Mouse (Mus musculus) embryonic facial prominence, embryonic 14.5 days (tissue): ENCODE results near the gene Ptcd3. TPM values are rescaled to one million over a fixed set of nuclear protein-coding genes. Genes with fewer than 3 reads are reported as not detected.
A peak's percentile ranks its signal among the peaks of the same experiment; 100 is the strongest.
"Not testable (repeated sequence)": the region's sequence is repeated elsewhere in the genome, so short reads cannot be mapped to it uniquely, and the experiment has no call there.

Experiments used
- ATAC-seq: fragments of 200-750 bp; cut with Nextera tagmentation; 2 replicates; pipeline ENCODE4 v1.8.0; 2017; ENCODE audit warnings: low read depth, moderate number of reproducible peaks, moderate TSS enrichment
- DNase-seq: peaks from one replicate; pipeline ENCODE4 v3.0.0-alpha.2; 2015; ENCODE audit warnings: low spot score
- H3K27ac ChIP-seq: fragments of 300-500 bp; sonication (generic); replicated peaks from 2 replicates; pipeline ENCODE4 v1.5.1; 2014; ENCODE audit warnings: low read depth, mild to moderate bottlenecking, low read length, moderate library complexity
- H3K27me3 ChIP-seq: fragments of 300-500 bp; sonication (generic); replicated peaks from 2 replicates; pipeline ENCODE4 v1.6.1; 2014; ENCODE audit warnings: low read length; ENCODE audit not compliant: control insufficient read depth, insufficient read depth
- H3K36me3 ChIP-seq: fragments of 300-500 bp; sonication (generic); 2 replicates; pipeline ENCODE4 v1.6.1; 2014; ENCODE audit warnings: low read length, mixed read lengths; ENCODE audit not compliant: control insufficient read depth, insufficient read depth
- H3K4me1 ChIP-seq: fragments of 300-500 bp; sonication (generic); 2 replicates; pipeline ENCODE4 v1.6.1; 2014; ENCODE audit warnings: antibody characterized with exemption, low read length; ENCODE audit not compliant: control insufficient read depth, insufficient read depth
- H3K4me2 ChIP-seq: fragments of 300-500 bp; sonication (generic); 2 replicates; pipeline ENCODE4 v1.6.1; 2014; ENCODE audit warnings: low read depth, mild to moderate bottlenecking, low read length, moderate library complexity, mixed read lengths
- H3K4me3 ChIP-seq: fragments of 300-500 bp; sonication (generic); 2 replicates; pipeline ENCODE4 v1.5.1; 2014; ENCODE audit warnings: low read depth, mild to moderate bottlenecking, low read length
- H3K9ac ChIP-seq: fragments of 300-500 bp; sonication (generic); 2 replicates; pipeline ENCODE4 v1.6.1; 2014; ENCODE audit warnings: low read depth, mild to moderate bottlenecking, low read length, moderate library complexity, mixed read lengths
- H3K9me3 ChIP-seq: fragments of 300-500 bp; sonication (generic); 2 replicates; pipeline ENCODE4 v1.6.1; 2016; ENCODE audit warnings: low read length; ENCODE audit not compliant: control insufficient read depth
- WGBS: fragments of 180-500 bp; shearing (Covaris S2); extraction: QIAGEN DNeasy Blood & Tissue Kit; methylation state at CpG from one replicate; pipeline ENCODE4 v1.1.7; 2014; 5-methylcytosine and 5-hydroxymethylcytosine counted together
- polyA plus RNA-seq: library from polyadenylated mRNA; unstranded; fragments of >200 nt; fragmentation: Nextera tagmentation; extraction: Ambion mirVana; gene quantifications from 2 replicates; pipeline ENCODE4 v1.2.1, GENCODE M21; 2014

Gene Ptcd3
- polyA plus RNA-seq, 1 experiment from 2014 or later, result 84.6 TPM

DNA sequence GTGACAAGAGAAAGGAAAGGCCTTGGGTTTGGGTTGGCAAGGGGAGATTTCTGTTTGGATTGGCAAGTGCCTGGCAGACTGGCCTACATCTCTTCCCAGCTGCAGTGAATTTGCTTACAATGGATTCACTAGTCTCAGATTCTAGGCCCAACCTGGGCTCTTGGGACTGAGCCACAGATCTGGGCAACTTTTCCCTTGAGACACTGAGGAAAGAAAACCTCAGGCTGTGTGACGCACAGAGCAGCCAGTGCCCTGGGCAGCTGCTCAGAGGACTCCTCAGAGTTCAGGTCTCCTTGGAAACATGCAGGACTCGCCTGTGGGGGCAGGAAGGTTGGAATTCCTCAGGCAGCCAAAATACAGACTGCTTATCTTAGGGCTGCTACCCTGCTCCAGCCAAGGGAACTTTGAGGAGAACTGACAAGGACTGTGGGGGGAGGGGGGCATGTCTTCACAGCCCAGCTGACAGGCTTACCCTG, 25.6 kb upstream of the Ptcd3 start:
- no peaks in the 10 kb centered on the region for H3K9me3 ChIP-seq
- H3K4me2 ChIP-seq, result no peak overlapping the region
- peak overlapping the region; percentile 0 for H3K27ac ChIP-seq
- ATAC-seq (peak; percentile 58), DNase-seq (peak; percentile 62)
- H3K4me1 ChIP-seq, result peaks cover 15% of the 10 kb centered on the region
- H3K9ac ChIP-seq, result no peak overlapping the region
- H3K4me3 ChIP-seq, result no peak overlapping the region
- WGBS, result 40% methylated on average over 2 of the region's 2 CpGs
- peaks cover 86% of the 10 kb centered on the region for H3K36me3 ChIP-seq
- H3K27me3 ChIP-seq, result no peaks in the 10 kb centered on the region

DNA sequence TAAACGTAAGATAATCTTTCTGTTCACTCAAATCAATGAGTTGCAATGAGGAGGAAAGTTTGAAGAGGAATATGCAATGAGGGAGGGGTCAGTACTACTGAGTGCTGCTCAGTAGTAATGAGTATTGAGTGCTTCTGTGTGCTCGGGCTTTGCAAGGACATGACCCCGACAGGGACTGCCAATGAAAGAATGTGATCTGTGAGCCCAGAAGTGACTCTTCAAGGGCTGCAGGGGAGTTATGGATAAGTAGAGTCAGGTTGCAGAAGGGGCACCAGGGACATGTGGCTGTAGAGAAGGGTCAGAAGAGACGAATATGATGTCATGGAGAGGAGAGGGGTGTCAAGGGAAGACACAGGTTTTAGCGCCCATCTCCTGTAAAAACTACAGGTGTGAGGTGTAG, 23.8 kb upstream of the Ptcd3 start:
- H3K9ac ChIP-seq, result no peak overlapping the region
- no peak overlapping the region for H3K27ac ChIP-seq
- no peak for ATAC-seq
- no peak overlapping the region for H3K4me2 ChIP-seq
- no peak for DNase-seq
- 76% methylated on average over 5 of the region's 5 CpGs for WGBS
- H3K4me1 ChIP-seq, result peaks cover 15% of the 10 kb centered on the region
- no peaks in the 10 kb centered on the region for H3K9me3 ChIP-seq
- H3K27me3 ChIP-seq, result no peaks in the 10 kb centered on the region
- H3K4me3 ChIP-seq, result no peak overlapping the region
- H3K36me3 ChIP-seq, result peaks cover 84% of the 10 kb centered on the region

DNA sequence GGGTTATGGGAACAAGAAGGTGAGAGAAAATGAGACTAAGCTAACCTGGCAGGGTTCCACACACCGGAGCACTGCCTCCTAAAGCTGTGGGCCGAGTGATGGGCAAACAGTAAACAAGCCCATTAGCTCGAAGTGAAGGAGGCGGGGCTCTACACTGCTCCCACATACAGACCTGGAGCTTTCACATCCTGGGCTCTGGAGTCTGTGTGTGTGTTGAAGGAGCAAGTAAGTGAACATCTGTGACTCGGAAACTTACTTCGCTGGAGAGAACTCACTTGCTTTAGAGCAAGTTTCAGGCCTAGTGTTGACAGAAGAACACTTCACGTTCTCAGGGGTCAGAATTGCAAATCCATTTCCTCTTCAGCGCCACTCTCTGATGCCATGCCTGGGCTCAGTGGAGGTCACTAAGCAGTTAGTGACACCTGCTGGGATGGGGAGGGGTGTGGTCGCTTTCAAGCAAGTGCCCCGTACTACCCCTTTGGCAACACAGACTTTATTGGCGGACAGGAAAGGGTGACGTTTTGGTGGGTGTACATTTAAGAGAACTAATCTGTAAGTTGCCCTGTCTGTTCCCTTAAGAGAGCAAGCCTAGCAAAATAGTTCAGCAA, 22.4 kb upstream of the Ptcd3 start:
- Histone ChIP-seq H3K4me1 (peaks cover 11% of the 10 kb centered on the region), H3K9ac (no peak overlapping the region), H3K27ac (no peak overlapping the region), H3K4me2 (no peak overlapping the region), H3K36me3 (peaks cover 84% of the 10 kb centered on the region), H3K4me3 (no peak overlapping the region), H3K9me3 (no peaks in the 10 kb centered on the region), H3K27me3 (no peaks in the 10 kb centered on the region)
- WGBS, result 79% methylated on average over 12 of the region's 12 CpGs
- no peak for DNase-seq
- ATAC-seq, result no peak

DNA sequence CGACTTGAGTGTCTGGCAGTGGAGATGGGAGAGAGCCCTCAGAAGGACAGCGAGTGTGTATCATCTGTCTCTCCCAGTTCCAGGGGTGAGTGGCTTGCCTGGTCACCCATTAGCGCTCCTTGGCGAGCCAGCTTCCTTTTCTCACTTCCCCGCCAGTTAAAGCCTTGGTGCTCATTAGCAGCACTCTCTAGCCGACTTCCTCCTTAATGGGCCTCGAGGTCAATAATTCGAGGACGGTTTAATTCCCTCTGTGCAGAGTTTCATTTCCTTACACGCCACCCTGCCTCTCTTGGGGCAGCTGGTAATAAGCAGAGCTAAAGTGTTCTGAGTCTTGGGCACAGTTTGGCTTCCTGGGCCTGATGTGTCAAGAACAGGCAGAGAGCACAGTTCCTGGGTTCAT, 21.5 kb upstream of the Ptcd3 start:
- Histone ChIP-seq H3K27me3 (no peaks in the 10 kb centered on the region), H3K27ac (no peak overlapping the region), H3K4me3 (no peak overlapping the region), H3K36me3 (peaks cover 86% of the 10 kb centered on the region), H3K4me2 (no peak overlapping the region), H3K9me3 (no peaks in the 10 kb centered on the region), H3K9ac (no peak overlapping the region), H3K4me1 (peaks cover 6% of the 10 kb centered on the region)
- WGBS, result 85% methylated on average over 10 of the region's 10 CpGs
- DNase-seq, result no peak
- ATAC-seq, result no peak

DNA sequence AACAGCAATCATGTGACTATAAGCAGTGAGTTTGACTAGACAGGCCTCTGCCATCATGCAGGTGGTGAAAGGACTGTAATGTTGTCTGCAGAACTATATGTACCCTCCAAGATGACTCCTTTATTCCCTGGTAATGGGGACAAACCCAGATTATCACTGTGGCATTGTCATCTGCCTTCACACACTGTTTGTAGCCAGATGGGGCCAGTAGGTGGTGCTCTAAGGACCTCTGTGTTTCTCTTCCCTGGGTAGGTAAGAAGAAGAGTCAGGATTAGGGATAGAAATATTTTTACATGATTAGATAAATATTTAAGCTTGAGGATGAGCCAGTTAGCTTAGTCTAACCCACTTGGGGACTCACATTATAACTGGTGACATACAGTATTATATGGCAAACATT, 19.4 kb upstream of the Ptcd3 start:
- peaks cover 89% of the 10 kb centered on the region for H3K36me3 ChIP-seq

DNA sequence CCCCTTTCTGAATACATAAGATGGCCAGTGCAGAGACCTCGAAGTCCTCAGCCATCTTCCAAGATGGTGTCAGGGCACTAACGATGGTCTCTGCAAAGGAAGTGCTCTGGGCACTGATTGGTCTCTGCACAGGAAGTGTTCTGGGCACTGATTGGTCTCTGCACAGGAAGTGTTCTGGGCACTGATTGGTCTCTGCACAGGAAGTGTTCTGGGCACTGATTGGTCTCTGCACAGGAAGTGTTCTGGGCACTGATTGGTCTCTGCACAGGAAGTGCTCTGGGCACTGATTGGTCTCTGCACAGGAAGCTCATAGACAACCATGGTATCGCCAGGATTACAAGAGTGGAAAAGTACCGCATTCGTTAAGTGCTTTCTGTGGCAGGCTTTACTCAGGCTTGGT, 16.7 kb upstream of the Ptcd3 start:
- H3K27me3 ChIP-seq, H3K4me1 ChIP-seq, H3K9ac ChIP-seq, H3K9me3 ChIP-seq, ATAC-seq, H3K27ac ChIP-seq, H3K4me2 ChIP-seq, DNase-seq, H3K4me3 ChIP-seq: not testable (repeated sequence)
- peaks cover 88% of the 10 kb centered on the region for H3K36me3 ChIP-seq
- 87% methylated on average over 5 of the region's 5 CpGs for WGBS

More for the DNA sequence above, 19.4 kb upstream of the Ptcd3 start:
- Histone ChIP-seq H3K27me3 (no peaks in the 10 kb centered on the region), H3K4me2 (no peak overlapping the region), H3K4me1 (no peaks in the 10 kb centered on the region), H3K4me3 (no peak overlapping the region), H3K9ac (no peak overlapping the region), H3K27ac (no peak overlapping the region), H3K9me3 (no peaks in the 10 kb centered on the region)
- DNase-seq (peak; percentile 62), ATAC-seq (peak; percentile 74)

DNA sequence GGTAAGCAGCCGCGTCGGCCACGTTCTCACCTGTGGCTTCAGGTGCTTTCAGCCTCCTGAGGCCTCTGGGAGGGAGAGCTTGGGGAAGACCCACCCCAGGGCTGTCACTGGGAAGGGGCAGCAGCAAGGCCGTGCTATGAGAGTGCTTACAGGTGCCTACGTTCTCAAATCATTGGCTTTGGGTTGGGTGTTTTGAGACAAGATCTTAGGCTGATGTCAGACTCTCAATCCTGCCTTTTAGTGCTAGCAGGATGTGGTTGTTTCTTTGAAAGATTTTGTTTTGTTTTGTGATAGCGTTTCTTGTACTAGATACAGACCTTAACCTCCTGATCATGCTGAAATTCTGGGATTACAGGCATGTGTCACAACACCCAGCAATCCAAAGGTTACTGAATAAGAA, 12.2 kb upstream of the Ptcd3 start:
- ATAC-seq (no peak), DNase-seq (no peak)
- no peaks in the 10 kb centered on the region for H3K27me3 ChIP-seq
- peaks cover 95% of the 10 kb centered on the region for H3K36me3 ChIP-seq
- no peak overlapping the region for H3K4me3 ChIP-seq
- no peaks in the 10 kb centered on the region for H3K4me1 ChIP-seq
- H3K4me2 ChIP-seq, result no peak overlapping the region
- H3K27ac ChIP-seq, result no peak overlapping the region
- no peaks in the 10 kb centered on the region for H3K9me3 ChIP-seq
- 92% methylated on average over 7 of the region's 7 CpGs for WGBS
- no peak overlapping the region for H3K9ac ChIP-seq

DNA sequence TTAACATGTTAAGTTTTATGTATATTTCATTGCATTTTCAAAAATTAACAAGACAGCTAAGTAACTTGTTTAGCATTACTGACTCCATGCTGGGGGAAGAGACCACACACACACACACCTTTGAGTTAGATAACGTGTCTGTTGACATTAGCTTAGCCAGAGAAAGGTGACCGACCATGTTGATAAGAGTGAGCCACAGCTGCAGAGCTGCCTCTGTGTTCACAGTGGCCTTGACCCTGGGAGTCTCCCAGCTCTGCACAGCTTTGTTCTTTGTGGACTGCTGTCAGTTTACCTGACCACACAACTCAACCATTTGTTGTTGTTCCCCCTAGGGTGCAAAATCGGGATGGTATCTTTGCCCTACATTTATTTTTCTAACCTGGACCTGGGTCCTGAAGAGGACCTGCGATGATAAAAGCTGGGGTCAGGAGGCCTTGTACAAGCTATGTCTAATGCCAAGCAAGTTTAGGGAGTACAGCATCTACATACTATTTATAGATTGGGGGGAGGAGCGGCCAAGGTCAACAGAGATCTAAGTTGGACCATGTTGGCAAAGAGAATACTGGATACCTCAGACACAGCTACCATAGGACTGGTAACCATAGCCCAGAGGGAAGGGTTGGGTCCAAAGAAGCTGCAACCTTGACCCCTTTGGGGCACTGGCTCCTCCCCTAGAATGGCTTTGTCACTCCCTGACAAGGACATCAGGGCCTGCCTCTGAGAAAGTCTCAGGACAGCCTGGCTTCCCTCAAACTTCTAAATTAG, 3.3 kb upstream of the Ptcd3 start:
- ATAC-seq, result no peak
- Histone ChIP-seq H3K36me3 (peaks cover 34% of the 10 kb centered on the region), H3K27ac (no peak overlapping the region), H3K9ac (no peak overlapping the region), H3K4me1 (peaks cover 13% of the 10 kb centered on the region), H3K9me3 (no peaks in the 10 kb centered on the region), H3K27me3 (no peaks in the 10 kb centered on the region), H3K4me3 (no peak overlapping the region), H3K4me2 (no peak overlapping the region)
- 85% methylated on average over 5 of the region's 5 CpGs for WGBS
- DNase-seq, result no peak

DNA sequence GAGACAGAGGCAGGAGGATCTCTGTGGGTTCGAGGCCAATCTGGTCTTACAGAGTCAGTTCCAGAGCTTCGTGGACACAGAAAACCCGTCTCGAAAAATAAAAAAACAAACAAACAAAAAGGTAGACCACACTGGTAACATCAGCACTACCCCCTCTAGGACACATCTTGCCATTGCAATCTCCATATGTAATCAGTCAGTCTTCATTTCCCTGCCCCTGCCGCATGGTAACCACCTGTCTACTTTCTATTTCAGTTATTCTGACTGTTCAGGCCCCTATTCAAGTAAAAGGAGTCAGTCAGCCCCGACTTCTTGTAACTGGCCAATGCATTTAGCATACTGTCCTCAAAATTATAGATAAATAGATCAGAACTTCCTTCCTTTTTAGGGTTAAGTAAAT, 1.3 kb upstream of the Ptcd3 start:
- no peaks in the 10 kb centered on the region for H3K9me3 ChIP-seq
- no peak overlapping the region for H3K27ac ChIP-seq
- 0 out of 2 replicates have a peak overlapping the region, but pooled peaks have one; percentile 77 for H3K9ac ChIP-seq
- ATAC-seq (no peak), DNase-seq (peak; percentile 4)
- 71% methylated on average over 6 of the region's 6 CpGs for WGBS
- H3K4me2 ChIP-seq, result peak overlapping the region; percentile 85
- H3K27me3 ChIP-seq, result no peaks in the 10 kb centered on the region
- peaks cover 31% of the 10 kb centered on the region for H3K36me3 ChIP-seq
- peak overlapping the region; percentile 87 for H3K4me3 ChIP-seq
- H3K4me1 ChIP-seq, result peaks cover 13% of the 10 kb centered on the region
